Mouse (Mus musculus) neural tube, embryonic 11.5 days (tissue): ENCODE measurements around the gene Cercam. TPM values are rescaled to one million over a fixed set of nuclear protein-coding genes. Genes with fewer than 3 reads are reported as not detected.
A peak's percentile ranks its signal among the peaks of the same experiment; 100 is the strongest.
"Not testable (repeated sequence)": the region's sequence is repeated elsewhere in the genome, so short reads cannot be mapped to it uniquely, and the experiment has no call there.

Experiments used
- ATAC-seq: fragments of 200-750 bp; cut with Nextera tagmentation; 2 replicates; pipeline ENCODE4 v1.8.0; 2017; ENCODE audit warnings: moderate number of reproducible peaks, mild to moderate bottlenecking, moderate TSS enrichment, moderate library complexity; ENCODE audit not compliant: insufficient read depth, low FRiP score, low TSS enrichment
- DNase-seq: peaks from one replicate; pipeline ENCODE4 v3.0.0-alpha.2; 2015; ENCODE audit warnings: low spot score
- H3K27ac ChIP-seq: fragments of 300-500 bp; sonication (generic); 2 replicates; pipeline ENCODE4 v1.5.1; 2014; ENCODE audit warnings: low read depth, mild to moderate bottlenecking, low read length
- H3K27me3 ChIP-seq: fragments of 300-500 bp; sonication (generic); 2 replicates; pipeline ENCODE4 v1.6.1; 2014; ENCODE audit warnings: mild to moderate bottlenecking, low read length, mixed read lengths; ENCODE audit not compliant: control insufficient read depth, insufficient read depth
- H3K36me3 ChIP-seq: fragments of 300-500 bp; sonication (generic); 2 replicates; pipeline ENCODE4 v1.6.1; 2014; ENCODE audit warnings: mild to moderate bottlenecking, low read length, moderate library complexity, mixed read lengths; ENCODE audit not compliant: control insufficient read depth, insufficient read depth
- H3K4me1 ChIP-seq: fragments of 300-500 bp; sonication (generic); 2 replicates; pipeline ENCODE4 v1.6.1; 2014; ENCODE audit warnings: low read length, mixed read lengths; ENCODE audit not compliant: control insufficient read depth, insufficient read depth
- H3K4me2 ChIP-seq: fragments of 300-500 bp; sonication (generic); 2 replicates; pipeline ENCODE4 v1.6.1; 2014; ENCODE audit warnings: low read depth, mild to moderate bottlenecking, moderate library complexity
- H3K4me3 ChIP-seq: fragments of 300-500 bp; sonication (generic); 2 replicates; pipeline ENCODE4 v1.5.1; 2014; ENCODE audit warnings: low read depth, low read length
- H3K9ac ChIP-seq: fragments of 300-500 bp; sonication (generic); 2 replicates; pipeline ENCODE4 v1.6.1; 2014; ENCODE audit warnings: mild to moderate bottlenecking, low read length
- H3K9me3 ChIP-seq: fragments of 300-500 bp; sonication (generic); 2 replicates; pipeline ENCODE4 v1.6.1; 2016; ENCODE audit warnings: low read length; ENCODE audit not compliant: control insufficient read depth
- WGBS: fragments of 180-500 bp; shearing (Covaris S2); extraction: QIAGEN DNeasy Blood & Tissue Kit; methylation state at CpG from one replicate; pipeline ENCODE4 v1.1.7; 2014; 5-methylcytosine and 5-hydroxymethylcytosine counted together
- microRNA-seq: library from miRNA; unstranded; fragments of <30 nt; microRNA quantifications from one replicate; pipeline ENCODE4, GENCODE M21; 2016
- polyA plus RNA-seq: library from polyadenylated mRNA; unstranded; fragments of >200 nt; fragmentation: Nextera tagmentation; extraction: Ambion mirVana; gene quantifications from 2 replicates; pipeline ENCODE4 v1.2.1, GENCODE M21; 2014

The Cercam gene
- polyA plus RNA-seq, 1 experiment from 2014 or later, result 17.5 TPM

- not testable (repeated sequence) for DNase-seq, H3K27me3 ChIP-seq, H3K9ac ChIP-seq, H3K9me3 ChIP-seq, H3K4me1 ChIP-seq, H3K27ac ChIP-seq, ATAC-seq, H3K4me3 ChIP-seq, H3K4me2 ChIP-seq
- 94% methylated on average over 2 of the region's 2 CpGs for WGBS
- peaks cover 24% of the 10 kb centered on the region for H3K36me3 ChIP-seq
These were observed 39.2 kb downstream of the Cercam start for GRCm38 (mm10) chr2:29908171-29908570.

GRCm38 (mm10) chr2:29910042-29910441 lies 41.1 kb downstream of the Cercam start:
- H3K27ac ChIP-seq, result no peak overlapping the region
- no peak overlapping the region for H3K9ac ChIP-seq
- WGBS, result 86% methylated on average over 2 of the region's 2 CpGs
- no peaks in the 10 kb centered on the region for H3K27me3 ChIP-seq
- peak; percentile 16 for DNase-seq
- no peaks in the 10 kb centered on the region for H3K9me3 ChIP-seq
- no peaks in the 10 kb centered on the region for H3K4me1 ChIP-seq
- no peak overlapping the region for H3K4me2 ChIP-seq
- no peak overlapping the region for H3K4me3 ChIP-seq
- no peak for ATAC-seq
- H3K36me3 ChIP-seq, result peaks cover 24% of the 10 kb centered on the region

DNA sequence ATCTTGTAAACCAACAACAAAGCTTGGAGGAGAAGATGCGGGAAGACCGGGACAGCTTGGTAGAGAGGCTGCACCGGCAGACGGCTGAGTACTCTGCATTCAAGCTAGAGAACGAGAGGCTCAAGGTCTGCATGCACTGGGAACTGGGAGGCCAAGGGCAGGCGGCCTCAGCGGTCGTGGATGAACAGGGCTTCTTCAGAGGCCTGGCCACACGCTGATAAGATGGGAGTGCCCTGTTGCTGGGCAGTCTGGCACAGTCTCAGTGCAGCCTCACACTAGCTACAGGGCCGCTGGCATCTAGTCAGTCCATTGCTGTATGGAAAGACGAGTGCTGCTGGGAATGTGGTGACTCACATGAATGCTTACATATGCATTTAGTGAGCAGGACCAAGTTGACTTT lies 48.7 kb downstream of the Cercam start:
- Histone ChIP-seq H3K9ac (no peak overlapping the region), H3K4me2 (no peak overlapping the region), H3K4me1 (no peaks in the 10 kb centered on the region), H3K9me3 (no peaks in the 10 kb centered on the region), H3K27ac (no peak overlapping the region), H3K4me3 (no peak overlapping the region), H3K36me3 (peaks cover 40% of the 10 kb centered on the region), H3K27me3 (no peaks in the 10 kb centered on the region)
- DNase-seq (no peak), ATAC-seq (no peak)
- WGBS, result 92% methylated on average over 11 of the region's 11 CpGs

- ATAC-seq (no peak), DNase-seq (no peak)
- Histone ChIP-seq H3K36me3 (peaks cover 46% of the 10 kb centered on the region), H3K27me3 (no peaks in the 10 kb centered on the region), H3K9me3 (no peaks in the 10 kb centered on the region), H3K4me3 (no peak overlapping the region), H3K4me2 (no peak overlapping the region), H3K27ac (no peak overlapping the region), H3K4me1 (no peaks in the 10 kb centered on the region), H3K9ac (no peak overlapping the region)
- 82% methylated on average over 11 of the region's 11 CpGs for WGBS
These were observed 53.0 kb downstream of the Cercam start for GRCm38 (mm10) chr2:29922011-29922410.

DNA sequence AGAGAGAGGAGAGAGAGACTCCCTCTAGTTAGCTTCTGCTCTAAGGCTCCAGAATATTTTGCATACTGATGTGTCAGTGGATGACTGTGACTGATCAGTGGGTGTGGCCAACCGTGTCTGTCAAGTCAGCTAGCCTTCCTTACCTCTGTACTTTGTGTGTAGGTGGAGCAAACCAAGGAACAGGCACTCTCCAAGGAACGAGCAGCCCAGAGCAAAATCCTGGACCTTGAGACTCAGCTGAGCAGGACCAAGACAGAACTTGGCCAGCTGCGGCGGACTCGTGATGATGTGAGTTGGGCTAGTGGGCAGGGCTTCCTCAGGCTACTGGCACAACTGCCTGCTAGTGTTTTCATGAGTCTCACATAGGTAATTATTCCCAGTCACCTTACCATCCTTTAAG lies 57.6 kb downstream of the Cercam start:
- H3K9me3 ChIP-seq, result no peaks in the 10 kb centered on the region
- H3K4me1 ChIP-seq, result no peaks in the 10 kb centered on the region
- H3K9ac ChIP-seq, result no peak overlapping the region
- H3K36me3 ChIP-seq, result peaks cover 44% of the 10 kb centered on the region
- no peak for ATAC-seq
- H3K4me2 ChIP-seq, result no peak overlapping the region
- H3K27ac ChIP-seq, result no peak overlapping the region
- 95% methylated on average over 5 of the region's 5 CpGs for WGBS
- no peaks in the 10 kb centered on the region for H3K27me3 ChIP-seq
- no peak overlapping the region for H3K4me3 ChIP-seq
- no peak for DNase-seq

DNA sequence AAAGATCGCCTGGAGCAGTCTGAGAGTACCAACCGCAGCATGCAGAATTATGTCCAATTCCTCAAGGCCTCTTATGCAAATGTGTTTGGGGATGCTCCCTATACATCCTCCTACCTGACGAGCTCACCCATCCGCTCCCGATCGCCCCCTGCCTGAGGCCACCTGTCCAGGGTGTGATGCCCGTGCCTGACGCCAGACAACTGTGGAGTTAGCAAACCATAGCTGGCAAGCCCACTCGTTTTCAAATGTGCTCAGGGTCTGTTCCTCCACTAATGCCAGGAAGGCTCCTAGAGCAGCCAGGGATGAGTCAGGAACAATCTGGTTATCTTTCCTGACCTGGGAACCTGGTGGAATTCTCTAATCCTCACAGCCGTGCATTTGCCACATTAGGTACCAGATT lies 61.5 kb downstream of the Cercam start:
- Histone ChIP-seq H3K4me1 (no peaks in the 10 kb centered on the region), H3K4me3 (no peak overlapping the region), H3K36me3 (peaks cover 22% of the 10 kb centered on the region), H3K9me3 (no peaks in the 10 kb centered on the region), H3K27me3 (no peaks in the 10 kb centered on the region), H3K9ac (no peak overlapping the region), H3K27ac (no peak overlapping the region), H3K4me2 (no peak overlapping the region)
- DNase-seq, result no peak
- WGBS, result 89% methylated on average over 10 of the region's 10 CpGs
- ATAC-seq, result no peak

DNA sequence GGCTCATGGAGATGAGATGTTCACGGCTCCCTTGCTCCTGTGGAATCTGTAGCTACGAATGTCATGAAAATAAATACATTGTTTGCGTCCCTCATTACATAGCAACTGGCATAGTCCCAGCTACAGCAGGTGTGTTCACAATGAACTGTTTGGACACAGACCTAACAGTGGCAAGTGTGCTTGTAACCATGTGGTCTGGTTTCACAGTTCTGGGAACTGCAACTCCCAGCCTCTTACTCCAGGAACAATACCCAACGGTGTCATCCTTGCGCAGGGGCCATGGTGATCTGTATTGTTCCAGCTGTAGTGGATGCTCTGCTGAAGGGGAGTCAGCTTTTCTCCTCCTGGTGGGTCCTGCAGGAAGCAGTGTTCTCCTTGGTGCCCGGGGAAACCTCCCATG lies 62.2 kb downstream of the Cercam start:
- no peak for ATAC-seq
- WGBS, result 89% methylated on average over 6 of the region's 6 CpGs

More for the DNA sequence above, 62.2 kb downstream of the Cercam start:
- Histone ChIP-seq H3K4me3 (no peak overlapping the region), H3K4me2 (no peak overlapping the region), H3K27me3 (no peaks in the 10 kb centered on the region), H3K36me3 (peaks cover 15% of the 10 kb centered on the region), H3K4me1 (peaks cover 4% of the 10 kb centered on the region; the same call in 1 of the 2 replicates), H3K27ac (no peak overlapping the region), H3K9me3 (no peaks in the 10 kb centered on the region), H3K9ac (no peak overlapping the region)
- no peak for DNase-seq

Small RNAs within 50 kb of the gene (microRNA-seq; reads per million reads assigned to microRNA genes)
- gene Mir219a-2 (not detected), gene Mir219b (not detected)

Other genes starting within 250 kb of the Cercam start
- 21.3 and 23.5 TPM in 2 replicates for gene Rapgef1, start 249.4 kb upstream of the Cercam start, polyA plus RNA-seq
- not detected in 2 replicates for gene Gm13420, start 117.5 kb upstream of the Cercam start, polyA plus RNA-seq
- gene Gm13547, start 109.9 kb upstream of the Cercam start, polyA plus RNA-seq, result not detected in 2 replicates
- gene Coq4, start 81.7 kb upstream of the Cercam start, polyA plus RNA-seq, result 41.8 and 46.6 TPM in 2 replicates
- gene Trub2, start 80.7 kb upstream of the Cercam start, polyA plus RNA-seq, result 31.4 and 33.9 TPM in 2 replicates
- gene Slc27a4, start 66.5 kb upstream of the Cercam start, polyA plus RNA-seq, result 20.5 and 20.8 TPM in 2 replicates
- 21.9 and 23.9 TPM in 2 replicates for gene Urm1, start 49.1 kb upstream of the Cercam start, polyA plus RNA-seq
- 74.6 and 78.9 TPM in 2 replicates for gene Odf2, start 20.1 kb downstream of the Cercam start, polyA plus RNA-seq
- gene Gle1, start 66.3 kb downstream of the Cercam start, polyA plus RNA-seq, result 61.5 and 71.3 TPM in 2 replicates
- gene Sptan1, start 96.4 kb downstream of the Cercam start, polyA plus RNA-seq, result 194 and 196 TPM in 2 replicates
- gene Wdr34, start 179.7 kb downstream of the Cercam start, polyA plus RNA-seq, result 29.3 and 30.6 TPM in 2 replicates
- 647 and 654 TPM in 2 replicates for gene Set, start 188.2 kb downstream of the Cercam start, polyA plus RNA-seq
- gene Pkn3, start 208.5 kb downstream of the Cercam start, polyA plus RNA-seq, result 6.7 and 7.0 TPM in 2 replicates
- 28.3 and 31.1 TPM in 2 replicates for gene Zdhhc12, start 224.5 kb downstream of the Cercam start, polyA plus RNA-seq